Mouse (Mus musculus): ENCODE measurements at regions not wholly inside any gene's neighbourhood (a gene's known extent, or its start where the extent isn't known, plus 50 kb on each side); places are given as distances from the start of the nearest gene placed in this dataset.

DNA sequence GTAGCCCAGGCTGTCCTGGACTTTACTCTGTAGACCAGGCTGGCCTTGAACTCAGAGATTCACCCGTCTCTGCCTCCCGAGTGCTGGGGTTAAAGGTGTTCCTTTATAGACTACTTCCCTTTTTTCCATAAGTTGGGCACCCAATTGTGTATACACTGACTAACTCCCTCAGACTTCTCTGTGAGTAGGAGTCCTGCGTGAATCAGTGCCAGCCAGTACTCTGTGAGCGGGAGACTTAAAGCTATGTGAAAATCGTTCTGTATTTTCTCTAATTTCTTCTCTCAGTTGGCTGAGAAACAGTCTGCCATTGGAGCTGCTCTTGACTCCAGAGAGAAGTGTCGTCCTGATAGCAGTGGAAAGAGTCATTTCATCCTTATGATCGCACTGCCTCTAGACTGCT, 85.0 kb upstream of the Slc38a2 start:
- Histone ChIP-seq H3K4me1 (ENCODE audit: control insufficient read depth, insufficient read depth, low read length) (no peaks in the 10 kb centered on the region), H3K4me3 (ENCODE audit: insufficient read depth, low read length) (no peak overlapping the region), H3K27ac (ENCODE audit: insufficient read depth, low read length) (no peak overlapping the region)
- no peak for TF ChIP-seq CTCF (IDR thresholded peaks at IDR 0.05; ENCODE audit: extremely low read depth, insufficient read depth, low read length)
- TF ChIP-seq POLR2A (IDR thresholded peaks at IDR 0.05; ENCODE audit: extremely low read depth, insufficient read depth, low read length), result no peak

DNA sequence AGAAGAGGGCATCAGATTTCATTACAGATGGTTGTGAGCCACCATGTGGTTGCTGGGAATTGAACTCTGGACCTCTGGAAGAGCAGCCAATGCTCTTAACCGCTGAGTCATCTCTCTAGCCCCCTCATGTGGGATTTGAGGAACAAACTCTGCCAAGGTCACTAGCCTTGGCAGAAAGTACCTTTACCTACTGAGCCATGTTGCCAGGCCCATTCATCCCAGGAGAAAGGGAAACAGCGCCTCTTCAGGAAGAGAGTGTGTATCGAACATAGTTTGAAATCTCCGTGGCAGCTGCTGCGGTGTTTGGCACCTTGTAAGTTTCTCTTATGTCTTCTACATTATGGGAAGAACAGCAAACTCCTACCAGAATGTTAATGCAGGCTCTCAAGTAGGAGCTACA, 82.0 kb upstream of the Slc38a2 start:
- no peaks in the 10 kb centered on the region for H3K4me1 ChIP-seq (ENCODE audit: control insufficient read depth, insufficient read depth, low read length)
- TF ChIP-seq CTCF (IDR thresholded peaks at IDR 0.05; ENCODE audit: extremely low read depth, insufficient read depth, low read length), result no peak
- TF ChIP-seq POLR2A (IDR thresholded peaks at IDR 0.05; ENCODE audit: extremely low read depth, insufficient read depth, low read length), result no peak
- no peak overlapping the region for H3K4me3 ChIP-seq (ENCODE audit: insufficient read depth, low read length)
- H3K27ac ChIP-seq (ENCODE audit: insufficient read depth, low read length), result no peak overlapping the region

DNA sequence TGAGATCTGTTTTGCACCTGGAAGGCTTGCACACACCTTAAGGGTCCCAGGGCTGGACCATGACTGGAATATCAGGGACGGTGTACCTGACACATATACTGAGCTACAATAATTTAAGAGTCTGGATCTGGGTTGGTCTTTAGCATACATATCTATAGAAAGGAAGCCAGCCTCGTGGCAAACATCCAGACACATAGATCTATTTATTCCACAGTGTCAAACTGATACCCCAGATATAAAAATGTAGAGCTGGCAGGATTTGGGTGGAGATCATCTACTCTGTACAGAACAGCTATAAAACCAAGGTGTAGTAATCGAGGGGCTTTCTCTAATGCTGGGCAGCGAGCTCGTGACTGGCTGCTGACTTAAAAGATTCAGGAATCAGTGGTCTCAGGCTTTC, 81.1 kb upstream of the Slc38a2 start:
- H3K4me1 ChIP-seq (ENCODE audit: control insufficient read depth, insufficient read depth, low read length), result no peaks in the 10 kb centered on the region
- no peak overlapping the region for H3K27ac ChIP-seq (ENCODE audit: insufficient read depth, low read length)
- TF ChIP-seq POLR2A (IDR thresholded peaks at IDR 0.05; ENCODE audit: extremely low read depth, insufficient read depth, low read length) (no peak), CTCF (IDR thresholded peaks at IDR 0.05; ENCODE audit: extremely low read depth, insufficient read depth, low read length) (no peak)
- H3K4me3 ChIP-seq (ENCODE audit: insufficient read depth, low read length), result no peak overlapping the region

DNA sequence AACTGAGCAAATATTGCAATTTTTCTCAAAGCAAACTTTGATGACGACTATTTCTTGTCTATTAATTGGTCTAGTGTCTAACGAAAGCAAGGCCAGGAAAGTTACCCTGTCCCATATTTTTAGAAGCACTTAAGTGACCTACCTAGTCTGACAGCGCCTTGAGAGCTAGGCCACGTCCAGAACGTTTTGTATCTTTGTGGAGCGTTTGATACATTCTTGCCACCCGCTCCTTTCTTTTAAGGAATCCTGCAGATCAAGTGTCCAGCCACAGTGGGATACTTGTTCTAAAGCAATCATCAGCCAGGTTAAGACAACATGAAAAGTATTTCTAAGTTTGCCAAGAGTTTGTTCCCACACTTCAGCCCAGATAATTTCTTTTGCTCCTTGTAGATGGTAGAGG, 79.8 kb upstream of the Slc38a2 start:
- no peak overlapping the region for H3K27ac ChIP-seq (ENCODE audit: insufficient read depth, low read length)

DNA sequence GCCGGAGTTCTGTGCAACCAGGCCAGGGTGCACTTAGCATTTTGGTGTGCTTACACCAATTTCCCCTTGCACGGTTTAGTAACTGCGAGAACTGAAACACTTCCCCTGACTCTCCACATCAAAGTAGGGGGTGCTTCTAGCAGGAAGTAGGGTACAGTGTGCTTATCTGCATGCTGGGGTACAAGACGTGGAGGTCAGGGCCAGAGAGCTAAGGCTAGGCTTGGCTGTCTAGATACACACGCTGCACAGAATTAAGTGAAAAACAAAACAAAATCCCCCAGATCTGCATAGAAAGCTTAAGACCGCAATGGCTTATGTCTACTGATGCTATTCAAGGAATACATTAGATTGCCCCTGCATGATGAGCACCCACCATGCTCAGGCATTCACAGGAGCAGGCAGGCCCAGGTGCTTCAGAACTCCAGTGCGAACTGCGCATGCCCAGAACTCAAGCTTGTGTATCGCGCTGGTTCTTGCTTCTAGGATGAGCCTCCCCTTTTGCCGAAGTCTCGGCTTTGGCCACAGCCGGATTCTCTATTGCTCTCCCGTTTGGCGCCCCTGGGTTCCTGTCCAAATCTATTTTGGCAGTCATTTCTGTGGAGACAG, 78.9 kb upstream of the Slc38a2 start:
- TF ChIP-seq CTCF (IDR thresholded peaks at IDR 0.05; ENCODE audit: extremely low read depth, insufficient read depth, low read length) (no peak), POLR2A (IDR thresholded peaks at IDR 0.05; ENCODE audit: extremely low read depth, insufficient read depth, low read length) (no peak)
- Histone ChIP-seq H3K4me3 (ENCODE audit: insufficient read depth, low read length) (no peak overlapping the region), H3K27ac (ENCODE audit: insufficient read depth, low read length) (no peak overlapping the region), H3K4me1 (ENCODE audit: control insufficient read depth, insufficient read depth, low read length) (no peaks in the 10 kb centered on the region)

More for the DNA sequence above, 79.8 kb upstream of the Slc38a2 start:
- no peaks in the 10 kb centered on the region for H3K4me1 ChIP-seq (ENCODE audit: control insufficient read depth, insufficient read depth, low read length)
- no peak for TF ChIP-seq POLR2A (IDR thresholded peaks at IDR 0.05; ENCODE audit: extremely low read depth, insufficient read depth, low read length)
- TF ChIP-seq CTCF (IDR thresholded peaks at IDR 0.05; ENCODE audit: extremely low read depth, insufficient read depth, low read length), result no peak
- no peak overlapping the region for H3K4me3 ChIP-seq (ENCODE audit: insufficient read depth, low read length)

DNA sequence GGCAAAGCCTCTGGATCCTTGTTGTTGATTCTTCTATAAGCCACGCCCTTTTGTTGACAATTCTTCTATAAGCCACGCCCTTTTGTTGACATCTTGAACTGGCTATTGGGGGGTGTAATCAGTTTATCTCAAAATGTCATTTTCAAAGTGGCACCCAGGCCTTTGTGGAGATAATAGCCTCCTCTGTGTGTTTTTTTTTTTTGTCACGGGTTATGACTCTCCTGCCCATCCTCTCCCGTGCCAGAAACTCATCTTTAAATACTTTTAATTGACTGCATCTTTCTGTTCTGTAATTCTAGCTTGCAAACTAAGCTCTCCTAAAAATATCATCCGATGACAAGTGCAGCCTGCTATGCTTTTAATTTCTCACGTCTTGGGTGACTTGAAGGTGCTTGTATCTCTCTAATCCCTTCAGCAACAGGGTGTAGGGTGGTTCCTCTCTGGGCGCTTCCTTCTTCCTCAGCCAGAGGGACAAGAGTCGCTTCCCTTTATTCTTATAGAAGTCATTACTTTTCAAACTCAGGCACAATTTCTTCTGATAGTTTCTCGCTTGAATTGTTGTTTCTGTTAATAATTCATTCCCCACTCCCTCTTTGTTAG, 77.0 kb upstream of the Slc38a2 start:
- TF ChIP-seq POLR2A (IDR thresholded peaks at IDR 0.05; ENCODE audit: extremely low read depth, insufficient read depth, low read length) (no peak), CTCF (IDR thresholded peaks at IDR 0.05; ENCODE audit: extremely low read depth, insufficient read depth, low read length) (no peak)
- Histone ChIP-seq H3K4me1 (ENCODE audit: control insufficient read depth, insufficient read depth, low read length) (no peaks in the 10 kb centered on the region), H3K4me3 (ENCODE audit: insufficient read depth, low read length) (no peak overlapping the region), H3K27ac (ENCODE audit: insufficient read depth, low read length) (no peak overlapping the region)

DNA sequence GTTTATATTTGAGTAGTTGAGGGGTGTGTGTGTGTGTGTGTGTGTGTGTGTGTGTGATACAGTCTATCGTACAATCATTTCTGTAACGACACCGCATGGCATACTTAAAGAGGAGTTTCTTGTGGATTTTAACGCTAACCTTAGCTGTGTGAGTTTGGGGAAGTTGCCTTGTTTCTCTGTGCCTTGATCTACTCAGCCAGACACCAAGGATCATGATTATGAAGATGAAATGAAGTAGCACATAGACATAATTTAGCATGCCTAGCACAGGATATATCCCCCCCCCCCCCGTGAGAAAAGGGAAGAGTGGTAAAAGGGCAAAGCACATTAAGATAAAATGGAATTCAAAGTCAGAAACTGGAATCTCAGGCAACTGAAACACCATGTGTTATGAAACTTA, 75.6 kb upstream of the Slc38a2 start:
- no peak overlapping the region for H3K4me3 ChIP-seq (ENCODE audit: insufficient read depth, low read length)
- TF ChIP-seq CTCF (IDR thresholded peaks at IDR 0.05; ENCODE audit: extremely low read depth, insufficient read depth, low read length), result no peak
- TF ChIP-seq POLR2A (IDR thresholded peaks at IDR 0.05; ENCODE audit: extremely low read depth, insufficient read depth, low read length), result no peak
- H3K4me1 ChIP-seq (ENCODE audit: control insufficient read depth, insufficient read depth, low read length), result no peaks in the 10 kb centered on the region
- H3K27ac ChIP-seq (ENCODE audit: insufficient read depth, low read length), result no peak overlapping the region

DNA sequence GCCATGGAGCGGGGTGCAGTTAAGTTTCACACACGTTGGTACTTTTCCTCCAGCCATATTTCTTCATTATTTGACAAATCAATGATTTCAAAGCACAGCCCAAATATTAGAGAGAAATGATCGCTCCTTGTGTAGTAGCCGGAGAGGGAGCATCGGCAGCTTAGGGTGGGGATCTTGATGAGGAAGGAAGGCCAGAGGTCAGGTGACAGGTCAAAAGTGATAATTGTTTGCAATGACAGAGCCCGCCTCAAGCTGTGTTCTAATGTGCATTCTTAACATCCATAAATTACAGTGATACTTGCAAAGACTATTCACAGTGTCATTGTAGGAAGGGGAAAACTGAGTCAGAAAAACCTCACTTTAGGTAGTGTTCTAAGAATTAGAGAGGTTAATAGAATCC, 75.1 kb upstream of the Slc38a2 start:
- H3K27ac ChIP-seq (ENCODE audit: insufficient read depth, low read length), result no peak overlapping the region
- H3K4me3 ChIP-seq (ENCODE audit: insufficient read depth, low read length), result no peak overlapping the region
- H3K4me1 ChIP-seq (ENCODE audit: control insufficient read depth, insufficient read depth, low read length), result no peaks in the 10 kb centered on the region
- TF ChIP-seq POLR2A (IDR thresholded peaks at IDR 0.05; ENCODE audit: extremely low read depth, insufficient read depth, low read length) (no peak), CTCF (IDR thresholded peaks at IDR 0.05; ENCODE audit: extremely low read depth, insufficient read depth, low read length) (no peak)

DNA sequence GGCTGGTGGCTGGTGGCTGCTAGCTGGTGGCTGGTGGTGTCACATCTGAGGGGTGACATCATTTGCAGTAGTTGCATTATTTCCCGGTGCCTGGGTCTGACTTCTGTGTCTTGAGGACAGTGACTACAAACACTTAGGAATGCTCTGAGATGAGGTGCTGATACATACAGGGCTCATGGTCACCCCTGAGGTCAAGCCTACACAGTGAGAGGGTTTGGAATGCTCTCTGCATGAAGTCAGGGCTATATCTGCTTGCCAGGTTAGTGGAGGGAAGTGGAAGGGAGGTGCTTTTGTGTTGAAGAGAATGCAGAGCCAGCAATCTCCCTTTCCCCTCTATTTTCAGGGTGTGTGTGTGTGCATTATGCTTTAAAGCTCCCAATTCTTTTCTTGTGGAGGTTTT, 74.1 kb upstream of the Slc38a2 start:
- Histone ChIP-seq H3K4me3 (ENCODE audit: insufficient read depth, low read length) (no peak overlapping the region), H3K27ac (ENCODE audit: insufficient read depth, low read length) (no peak overlapping the region), H3K4me1 (ENCODE audit: control insufficient read depth, insufficient read depth, low read length) (no peaks in the 10 kb centered on the region)
- TF ChIP-seq POLR2A (IDR thresholded peaks at IDR 0.05; ENCODE audit: extremely low read depth, insufficient read depth, low read length), result no peak
- no peak for TF ChIP-seq CTCF (IDR thresholded peaks at IDR 0.05; ENCODE audit: extremely low read depth, insufficient read depth, low read length)

DNA sequence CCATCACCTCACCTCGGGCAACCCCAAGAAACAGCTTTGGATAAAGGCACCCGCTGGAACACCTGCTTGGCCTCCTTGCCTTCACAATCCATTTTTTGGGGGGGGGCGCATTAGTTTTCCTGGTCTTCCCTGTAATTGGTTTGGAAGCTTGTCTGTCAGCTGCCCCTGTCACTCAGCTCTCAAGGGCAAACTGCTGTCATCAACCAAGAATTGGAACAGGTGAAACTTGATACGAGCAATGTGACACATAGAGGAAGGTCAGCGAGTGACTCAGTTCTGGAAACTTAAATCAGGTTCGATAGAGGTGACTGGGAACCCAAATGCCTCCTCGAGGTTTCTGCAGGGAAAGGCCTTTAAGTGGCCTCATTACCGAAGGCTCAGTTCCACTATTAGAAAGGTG, 73.2 kb upstream of the Slc38a2 start:
- Histone ChIP-seq H3K27ac (ENCODE audit: insufficient read depth, low read length) (no peak overlapping the region), H3K4me1 (ENCODE audit: control insufficient read depth, insufficient read depth, low read length) (no peaks in the 10 kb centered on the region), H3K4me3 (ENCODE audit: insufficient read depth, low read length) (no peak overlapping the region)
- TF ChIP-seq CTCF (IDR thresholded peaks at IDR 0.05; ENCODE audit: extremely low read depth, insufficient read depth, low read length) (no peak), POLR2A (IDR thresholded peaks at IDR 0.05; ENCODE audit: extremely low read depth, insufficient read depth, low read length) (no peak)
